Mouse (Mus musculus): ENCODE data around the gene Zfp446.

Gene Zfp446

GRCm38 (mm10) chr7:13024805-13025204, 47.2 kb downstream of the Zfp446 start:
- DNase-seq (ENCODE audit: low spot score in 2 of 2), result peak; percentile 72 to 88

- DNase-seq (ENCODE audit: low spot score in 2 of 2), result no peak
Observed at GRCm38 (mm10) chr7:13025511-13026112, 48.0 kb downstream of the Zfp446 start.

GRCm38 (mm10) chr7:13028986-13029385, 51.3 kb downstream of the Zfp446 start:
- no peak for DNase-seq (ENCODE audit: low spot score in 2 of 2)

- DNase-seq (ENCODE audit: low spot score in 2 of 2), result no peak
Observed at GRCm38 (mm10) chr7:13031069-13031468, 53.4 kb downstream of the Zfp446 start.

GRCm38 (mm10) chr7:13031983-13032382, 54.3 kb downstream of the Zfp446 start:
- no peak for DNase-seq (ENCODE audit: low spot score in 2 of 2)

GRCm38 (mm10) chr7:13032541-13032940, 54.9 kb downstream of the Zfp446 start:
- DNase-seq (ENCODE audit: low spot score in 2 of 2), result no peak

- no peak for DNase-seq (ENCODE audit: low spot score in 2 of 2)
Observed at GRCm38 (mm10) chr7:13033451-13034147, 56.0 kb downstream of the Zfp446 start.

GRCm38 (mm10) chr7:13034148-13034977, 56.7 kb downstream of the Zfp446 start, which contains the start of gene Chmp2a:
Chmp2a (minus strand) TSS chr7:13034807.
- peak; percentile 97 for DNase-seq (ENCODE audit: low spot score in 2 of 2)
